Mouse (Mus musculus): Measurements from ENCODE around the gene Ptn. TPM values are rescaled to one million over a fixed set of nuclear protein-coding genes. Genes with fewer than 3 reads are reported as not detected.

The Ptn gene
- total and polyA plus RNA-seq, 3 experiments = not detected

- Histone ChIP-seq H3K4me3 (replicated peaks in 1 of 3; ENCODE audit: low read depth in 2 of 3, low read length in 2 of 3, poor library complexity in 1 of 3) (no peak overlapping the region), H3K9me3 (replicated peaks; ENCODE audit: low read length) (no peaks in the 10 kb centered on the region), H3K27me3 (replicated peaks) (no peaks in the 10 kb centered on the region), H3K27ac (ENCODE audit: insufficient read depth, low read depth) (no peak overlapping the region), H3K9ac (ENCODE audit: insufficient read depth, low read depth) (no peak overlapping the region), H3K79me2 (replicated peaks; ENCODE audit: control insufficient read depth, extremely low read depth, insufficient read depth, poor library complexity, severe bottlenecking) (no peaks in the 10 kb centered on the region), H3K4me2 (ENCODE audit: insufficient read depth, low read depth, poor library complexity, severe bottlenecking) (no peak overlapping the region), H3K36me3 (replicated peaks in 1 of 2; ENCODE audit: control insufficient read depth in 1 of 2, insufficient read depth in 1 of 2, low read length in 1 of 2) (peaks cover 7 to 21% of the 10 kb centered on the region in 2 experiments), H3K4me1 (ENCODE audit: control insufficient read depth in 1 of 2, insufficient read depth in 2 of 2) (peaks cover 0 to 3% of the 10 kb centered on the region in 2 experiments; a peak in 1 of 4 replicates)
- in situ Hi-C loops (cut with MboI; ENCODE audit: low pct_ligation_motif_present, low pct_unique_long_range_greater_than_20kb, low sequenced_read_pairs) = no loop called here
- TF ChIP-seq TBP (conservative IDR thresholded peaks at IDR 0.05; ENCODE audit: low read depth, low read length) = no peak
- TF ChIP-seq MYC (IDR thresholded peaks at IDR 0.05; ENCODE audit: low read depth, low read length) = no peak
- TF ChIP-seq ELF1 (IDR thresholded peaks at IDR 0.05; ENCODE audit: low read depth, low read length) = no peak
- no peak for TF ChIP-seq CHD1 (IDR thresholded peaks at IDR 0.05; ENCODE audit: low read depth, low read length)
- TF ChIP-seq GABPA (IDR thresholded peaks at IDR 0.05; ENCODE audit: insufficient replicate concordance, low read depth, low read length) = no peak
- no peak for TF ChIP-seq ZC3H11A (IDR thresholded peaks at IDR 0.05; ENCODE audit: low read depth, low read length)
- TF ChIP-seq MEF2A (IDR thresholded peaks at IDR 0.05; ENCODE audit: borderline replicate concordance, low read depth, low read length) = no peak
- TF ChIP-seq IRF4 (IDR thresholded peaks at IDR 0.05; ENCODE audit: low read depth, low read length) = no peak
- no peak for TF ChIP-seq CTCF (conservative IDR thresholded peaks at IDR 0.05 in 1 of 2, IDR thresholded peaks at IDR 0.05 in 1 of 2; ENCODE audit: low read depth in 2 of 2, low read length in 2 of 2)
- TF ChIP-seq MXI1 (IDR thresholded peaks at IDR 0.05; ENCODE audit: low read depth, low read length) = no peak
- TF ChIP-seq EP300 (IDR thresholded peaks at IDR 0.05; ENCODE audit: low read length) = no peak
- no peak for TF ChIP-seq SIN3A (IDR thresholded peaks at IDR 0.05; ENCODE audit: low read length)
- no peak for TF ChIP-seq JUN (IDR thresholded peaks at IDR 0.05; ENCODE audit: insufficient read depth, low read depth, low read length)
- no peak for TF ChIP-seq RCOR1 (conservative IDR thresholded peaks at IDR 0.05; ENCODE audit: low read depth, low read length)
- TF ChIP-seq MAZ (IDR thresholded peaks at IDR 0.05; ENCODE audit: low read depth, low read length) = no peak
- no peak for TF ChIP-seq HCFC1 (IDR thresholded peaks at IDR 0.05; ENCODE audit: low read depth, low read length)
- no peak for TF ChIP-seq USF1 (IDR thresholded peaks at IDR 0.05; ENCODE audit: low read depth, low read length)
- no peak for TF ChIP-seq NELFE (IDR thresholded peaks at IDR 0.05; ENCODE audit: low read depth, low read length)
- TF ChIP-seq ETS1 (conservative IDR thresholded peaks at IDR 0.05; ENCODE audit: low read depth, low read length) = no peak
- dilution Hi-C loops (cut with MboI; ENCODE audit: extremely low pct_ligation_motif_present, extremely low pct_unique_long_range_greater_than_20kb, low sequenced_read_pairs) = no loop called here
- no peak for DNase-seq (ENCODE audit: extremely low read depth)
These were observed 35.3 kb upstream of the Ptn start for GRCm38 (mm10) chr6:36845288-36845687.

GRCm38 (mm10) chr6:36844258-36844657, 34.2 kb upstream of the Ptn start:
- Histone ChIP-seq H3K4me2 (ENCODE audit: insufficient read depth, low read depth, poor library complexity, severe bottlenecking) (no peak overlapping the region), H3K79me2 (replicated peaks; ENCODE audit: control insufficient read depth, extremely low read depth, insufficient read depth, poor library complexity, severe bottlenecking) (no peaks in the 10 kb centered on the region), H3K27ac (ENCODE audit: insufficient read depth, low read depth) (no peak overlapping the region), H3K27me3 (replicated peaks) (no peaks in the 10 kb centered on the region), H3K4me1 (ENCODE audit: control insufficient read depth in 1 of 2, insufficient read depth in 2 of 2) (peaks cover 0 to 3% of the 10 kb centered on the region in 2 experiments; a peak in 1 of 4 replicates), H3K36me3 (replicated peaks in 1 of 2; ENCODE audit: control insufficient read depth in 1 of 2, insufficient read depth in 1 of 2, low read length in 1 of 2) (peaks cover 5 to 18% of the 10 kb centered on the region in 2 experiments), H3K9me3 (replicated peaks; ENCODE audit: low read length) (no peaks in the 10 kb centered on the region), H3K4me3 (replicated peaks in 1 of 3; ENCODE audit: low read depth in 2 of 3, low read length in 2 of 3, poor library complexity in 1 of 3) (no peak overlapping the region), H3K9ac (ENCODE audit: insufficient read depth, low read depth) (no peak overlapping the region)
- dilution Hi-C loops (cut with MboI; ENCODE audit: extremely low pct_ligation_motif_present, extremely low pct_unique_long_range_greater_than_20kb, low sequenced_read_pairs) (no loop called here), in situ Hi-C loops (cut with MboI; ENCODE audit: low pct_ligation_motif_present, low pct_unique_long_range_greater_than_20kb, low sequenced_read_pairs) (no loop called here)
- TF ChIP-seq RAD21 (IDR thresholded peaks at IDR 0.05; ENCODE audit: low read depth, low read length) (no peak), ZMIZ1 (IDR thresholded peaks at IDR 0.05; ENCODE audit: low read depth, low read length) (no peak), ZKSCAN1 (IDR thresholded peaks at IDR 0.05; ENCODE audit: borderline replicate concordance, low read depth, low read length) (no peak), TBP (conservative IDR thresholded peaks at IDR 0.05; ENCODE audit: low read depth, low read length) (no peak), IRF4 (IDR thresholded peaks at IDR 0.05; ENCODE audit: low read depth, low read length) (no peak), EP300 (IDR thresholded peaks at IDR 0.05; ENCODE audit: low read length) (no peak), MAFK (IDR thresholded peaks at IDR 0.05; ENCODE audit: insufficient replicate concordance, low read length) (no peak), CHD2 (IDR thresholded peaks at IDR 0.05; ENCODE audit: low read length) (no peak), BHLHE40 (IDR thresholded peaks at IDR 0.05; ENCODE audit: low read depth, low read length) (no peak), USF2 (conservative IDR thresholded peaks at IDR 0.05; ENCODE audit: low read depth, low read length) (no peak), MXI1 (IDR thresholded peaks at IDR 0.05; ENCODE audit: low read depth, low read length) (no peak), JUN (IDR thresholded peaks at IDR 0.05; ENCODE audit: insufficient read depth, low read depth, low read length) (no peak)
- DNase-seq (ENCODE audit: extremely low read depth) = no peak
